Mouse (Mus musculus) cerebellum, adult 2 months (tissue): Measurements from ENCODE around the gene Dock1.

Experiments used
- CTCF ChIP-seq: fragments of 200-500 bp; IDR thresholded peaks from 2 replicates; pipeline ENCODE4 v1.5.1; 2011; ENCODE audit warnings: low read depth, mild to moderate bottlenecking, control low read depth, low read length, moderate library complexity, borderline replicate concordance; ENCODE audit not compliant: insufficient read depth
- POLR2A ChIP-seq: fragments of 200-500 bp; IDR thresholded peaks from 2 replicates; pipeline ENCODE4 v1.6.1; 2011; ENCODE audit warnings: low read length, control low read depth, borderline replicate concordance; ENCODE audit not compliant: insufficient read depth

GRCm38 (mm10) chr7:134776306-134776705 is 105.9 kb downstream of the Dock1 start:
- TF ChIP-seq POLR2A: no peak
- TF ChIP-seq CTCF: no peak
